Mouse (Mus musculus) stomach, postnatal 0 days (tissue): ENCODE results near the gene Hivep2. TPM values are rescaled to one million over a fixed set of nuclear protein-coding genes. Genes with fewer than 3 reads are reported as not detected.

Experiments
- ATAC-seq: fragments of 200-750 bp; cut with Nextera tagmentation; 2 replicates; pipeline ENCODE4 v1.8.0; 2017; ENCODE audit not compliant: low FRiP score, low TSS enrichment
- DNase-seq: peaks from one replicate; pipeline ENCODE4 v3.0.0-alpha.2; 2016; ENCODE audit warnings: low spot score
- H3K27ac ChIP-seq: fragments of 300-500 bp; sonication (generic); replicated peaks from 2 replicates; pipeline ENCODE4 v1.5.1; 2014; ENCODE audit warnings: mild to moderate bottlenecking, control low read depth
- H3K27me3 ChIP-seq: fragments of 300-500 bp; sonication (generic); 2 replicates; pipeline ENCODE4 v1.6.1; 2014; ENCODE audit warnings: low read length; ENCODE audit not compliant: control insufficient read depth, insufficient read depth
- H3K36me3 ChIP-seq: fragments of 300-500 bp; sonication (generic); 2 replicates; pipeline ENCODE4 v1.6.1; 2014; ENCODE audit warnings: low read length, mixed read lengths; ENCODE audit not compliant: control insufficient read depth, insufficient read depth
- H3K4me1 ChIP-seq: fragments of 300-500 bp; sonication (generic); replicated peaks from 2 replicates; pipeline ENCODE4 v1.6.1; 2014; ENCODE audit warnings: antibody characterized with exemption; ENCODE audit not compliant: control insufficient read depth, insufficient read depth
- H3K4me2 ChIP-seq: fragments of 300-500 bp; sonication (generic); replicated peaks from 2 replicates; pipeline ENCODE4 v1.6.1; 2014; ENCODE audit warnings: low read depth, mild to moderate bottlenecking, control low read depth, moderate library complexity
- H3K4me3 ChIP-seq: fragments of 300-500 bp; sonication (generic); 2 replicates; pipeline ENCODE4 v1.5.1; 2014; ENCODE audit warnings: low read depth, low read length, control low read depth
- H3K9ac ChIP-seq: fragments of 300-500 bp; sonication (generic); 2 replicates; pipeline ENCODE4 v1.6.1; 2014; ENCODE audit warnings: mild to moderate bottlenecking, low read length, control low read depth, mixed read lengths
- H3K9me3 ChIP-seq: fragments of 300-500 bp; sonication (generic); 2 replicates; pipeline ENCODE4 v1.6.1; 2016; ENCODE audit warnings: low read length; ENCODE audit not compliant: control insufficient read depth
- CTCF ChIP-seq: IDR thresholded peaks from 2 replicates; pipeline ENCODE4 v1.5.1; 2016; ENCODE audit warnings: antibody characterized with exemption, low read depth, mild to moderate bottlenecking, moderate library complexity
- EP300 ChIP-seq: optimal IDR thresholded peaks from 2 replicates; pipeline ENCODE3; 2016; ENCODE audit warnings: antibody characterized with exemption
- WGBS: fragments of 180-500 bp; shearing (Covaris S2); extraction: QIAGEN DNeasy Blood & Tissue Kit; methylation state at CpG from one replicate; pipeline ENCODE4 v1.1.7; 2014; 5-methylcytosine and 5-hydroxymethylcytosine counted together
- polyA plus RNA-seq: library from polyadenylated mRNA; unstranded; fragments of >200 nt; fragmentation: Nextera tagmentation; extraction: Ambion mirVana; gene quantifications from 2 replicates; pipeline ENCODE4 v1.2.1, GENCODE M21; 2015

The Hivep2 gene
- polyA plus RNA-seq, 1 experiment from 2014 or later, result 3.1 TPM

DNA sequence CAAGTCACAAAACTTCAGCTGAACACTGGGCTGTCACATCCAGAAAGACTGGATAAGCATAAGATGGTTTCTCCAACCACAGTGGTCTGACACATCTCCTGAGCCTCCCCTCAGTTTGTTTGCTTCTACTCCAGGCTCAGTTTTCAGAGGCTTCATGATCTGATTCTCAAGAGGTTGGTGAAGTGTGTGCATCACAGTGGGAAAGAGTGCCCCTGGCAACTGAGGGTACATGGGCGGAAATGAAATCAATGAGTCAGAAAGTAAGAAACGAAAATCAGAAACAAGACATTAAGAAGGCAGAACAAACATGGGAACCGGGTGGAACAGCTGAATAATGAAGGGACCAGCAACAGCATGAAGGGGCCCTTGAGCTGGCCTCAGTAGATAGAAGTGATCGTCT, 31.5 kb downstream of the Hivep2 start:
- Histone ChIP-seq H3K9me3 (no peaks in the 10 kb centered on the region), H3K9ac (no peak overlapping the region), H3K27ac (no peak overlapping the region), H3K4me3 (no peak overlapping the region), H3K36me3 (no peaks in the 10 kb centered on the region), H3K27me3 (no peaks in the 10 kb centered on the region), H3K4me2 (no peak overlapping the region), H3K4me1 (no peaks in the 10 kb centered on the region)
- WGBS, result 80% methylated on average over 4 of the region's 4 CpGs
- TF ChIP-seq CTCF, result no peak
- TF ChIP-seq EP300, result no peak
- DNase-seq, result no peak
- ATAC-seq, result no peak

DNA sequence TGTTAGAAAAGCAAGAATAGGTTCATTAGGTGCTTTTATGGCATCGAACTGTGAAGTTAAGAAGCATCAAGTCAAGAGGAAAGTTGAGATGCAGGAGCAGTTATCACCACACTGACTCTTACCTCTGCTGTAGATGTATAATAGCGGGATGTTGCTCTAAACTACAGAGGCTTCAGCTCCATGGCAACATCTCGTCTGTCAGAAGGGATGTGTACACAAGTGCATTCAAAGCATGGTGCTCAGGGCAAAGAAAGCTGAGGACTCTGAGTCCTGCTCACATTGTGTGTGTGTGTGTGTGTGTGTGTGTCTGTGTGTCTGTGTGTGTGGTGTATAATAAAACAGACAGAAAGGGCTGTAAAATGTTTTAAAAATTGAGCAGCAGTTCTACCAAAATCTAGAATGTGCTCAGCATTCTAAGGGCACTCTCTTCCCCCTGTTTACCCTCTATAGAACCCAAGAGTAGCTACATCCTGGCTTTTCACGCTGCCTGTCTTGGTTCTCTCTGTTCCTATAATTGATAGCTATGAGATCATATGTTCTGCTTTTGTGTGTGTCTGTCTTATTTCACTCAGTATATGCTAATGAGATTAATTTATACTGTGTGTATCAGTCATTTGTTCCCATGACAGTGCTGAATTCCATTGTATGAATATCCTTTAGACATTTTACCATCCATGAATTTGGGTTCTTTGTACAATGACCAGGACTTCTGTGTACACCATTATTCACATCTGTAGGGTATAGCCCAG, 39.1 kb downstream of the Hivep2 start:
- no peak for ATAC-seq

DNA sequence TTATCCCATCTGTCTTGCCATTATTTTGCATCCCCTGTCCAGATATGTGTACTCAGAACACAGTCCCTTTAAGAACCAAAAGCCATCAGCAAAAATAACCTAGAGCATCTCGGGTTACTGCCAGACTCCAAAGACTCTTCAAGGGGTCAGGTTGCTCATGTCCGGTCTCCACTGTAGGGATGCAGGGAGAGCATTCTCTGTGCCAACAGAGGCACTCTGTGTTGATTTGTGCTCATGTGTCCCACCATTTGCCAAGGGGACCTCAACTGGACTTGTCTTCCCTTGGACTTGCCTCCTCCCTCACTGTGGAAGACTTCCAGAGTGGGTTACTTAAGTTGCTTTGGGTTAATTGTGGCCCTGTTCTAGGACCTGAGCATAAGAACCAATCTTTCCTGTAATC, 43.8 kb downstream of the Hivep2 start:
- no peaks in the 10 kb centered on the region for H3K36me3 ChIP-seq
- no peak for ATAC-seq
- no peak overlapping the region for H3K9ac ChIP-seq
- H3K9me3 ChIP-seq, result no peaks in the 10 kb centered on the region
- H3K4me1 ChIP-seq, result no peaks in the 10 kb centered on the region
- no peak overlapping the region for H3K27ac ChIP-seq
- 77% methylated on average over 2 of the region's 2 CpGs for WGBS
- DNase-seq, result no peak
- no peak overlapping the region for H3K4me3 ChIP-seq
- TF ChIP-seq EP300 (no peak), CTCF (no peak)
- no peaks in the 10 kb centered on the region for H3K27me3 ChIP-seq
- H3K4me2 ChIP-seq, result no peak overlapping the region

More for the DNA sequence above, 39.1 kb downstream of the Hivep2 start:
- Histone ChIP-seq H3K4me1 (no peaks in the 10 kb centered on the region), H3K4me2 (no peak overlapping the region), H3K9me3 (no peaks in the 10 kb centered on the region), H3K9ac (no peak overlapping the region), H3K36me3 (no peaks in the 10 kb centered on the region), H3K27me3 (no peaks in the 10 kb centered on the region), H3K4me3 (no peak overlapping the region), H3K27ac (no peak overlapping the region)
- 56% methylated on average over 4 of the region's 4 CpGs for WGBS
- TF ChIP-seq EP300, result no peak
- no peak for TF ChIP-seq CTCF
- DNase-seq, result no peak

DNA sequence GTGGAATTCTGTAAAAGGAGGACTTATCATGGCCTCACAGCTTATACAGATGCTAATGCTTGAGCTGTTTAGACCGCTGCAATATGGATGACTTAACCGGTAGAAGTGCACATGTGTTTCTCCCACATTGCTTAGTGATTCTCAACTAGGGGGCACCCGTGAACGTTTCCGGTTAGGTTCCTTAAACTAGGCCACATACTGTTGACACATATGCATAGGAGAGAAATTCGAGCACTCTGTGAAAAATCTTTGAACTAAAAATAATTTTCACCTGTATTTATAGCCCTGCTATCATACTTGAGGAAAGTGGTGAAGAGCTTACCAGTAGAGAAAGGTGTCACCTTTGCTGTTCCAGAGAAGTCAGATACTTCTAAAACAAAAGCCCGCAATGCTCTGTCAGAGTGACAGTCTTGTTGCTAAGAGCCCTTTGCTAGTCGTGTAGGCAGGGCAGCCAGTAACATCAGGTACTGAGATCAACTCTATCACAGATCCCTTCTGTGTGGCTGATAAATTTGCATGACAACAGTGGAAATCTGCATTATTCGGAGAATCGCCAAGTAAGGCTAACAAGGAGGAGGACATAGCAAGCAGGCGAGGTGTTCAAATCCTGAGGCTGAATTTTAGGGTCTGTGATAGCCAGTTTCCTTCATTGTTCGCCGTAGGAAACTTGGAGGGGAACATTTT, 50.6 kb downstream of the Hivep2 start:
- H3K4me1 ChIP-seq, result 0 out of 2 replicates have a peak, but pooled peaks cover 3% of the 10 kb centered on the region
- H3K9ac ChIP-seq, result no peak overlapping the region
- no peak overlapping the region for H3K4me2 ChIP-seq
- H3K27me3 ChIP-seq, result no peaks in the 10 kb centered on the region
- 72% methylated on average over 13 of the region's 13 CpGs for WGBS
- TF ChIP-seq CTCF, result peak; percentile 14; the same call in 1 of the 2 replicates
- TF ChIP-seq EP300, result no peak
- H3K27ac ChIP-seq, result no peak overlapping the region
- ATAC-seq (no peak), DNase-seq (no peak)
- no peaks in the 10 kb centered on the region for H3K9me3 ChIP-seq
- no peaks in the 10 kb centered on the region for H3K36me3 ChIP-seq
- no peak overlapping the region for H3K4me3 ChIP-seq

DNA sequence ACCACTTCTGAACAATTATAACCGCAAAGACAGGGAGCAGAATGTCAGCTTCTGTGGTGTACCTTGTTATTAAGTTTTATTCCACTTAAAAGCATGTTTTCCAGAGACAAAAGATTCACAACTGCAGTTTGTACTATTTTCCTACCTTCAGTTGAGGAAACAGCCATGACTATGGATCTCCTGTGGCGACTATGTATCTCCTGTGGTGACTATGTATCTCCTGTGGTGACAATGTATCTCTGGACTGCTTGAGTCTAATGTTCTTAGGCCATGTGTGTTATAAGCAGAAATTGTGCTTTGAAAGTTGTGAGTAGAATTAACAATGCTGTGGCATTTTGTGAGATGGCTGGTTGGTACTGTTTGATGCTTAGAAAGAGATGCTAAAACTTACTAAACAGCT, 51.5 kb downstream of the Hivep2 start:
- H3K9me3 ChIP-seq, result no peaks in the 10 kb centered on the region
- no peak overlapping the region for H3K9ac ChIP-seq
- H3K36me3 ChIP-seq, result no peaks in the 10 kb centered on the region
- ATAC-seq (no peak), DNase-seq (no peak)
- H3K4me2 ChIP-seq, result no peak overlapping the region
- no peak for TF ChIP-seq CTCF
- TF ChIP-seq EP300, result no peak
- peak overlapping the region; percentile 53; the same call in 1 of the 2 replicates for H3K27ac ChIP-seq
- H3K27me3 ChIP-seq, result no peaks in the 10 kb centered on the region
- 0 out of 2 replicates have a peak, but pooled peaks cover 3% of the 10 kb centered on the region for H3K4me1 ChIP-seq
- no peak overlapping the region for H3K4me3 ChIP-seq
- WGBS, result 75% methylated on average over 2 of the region's 2 CpGs

DNA sequence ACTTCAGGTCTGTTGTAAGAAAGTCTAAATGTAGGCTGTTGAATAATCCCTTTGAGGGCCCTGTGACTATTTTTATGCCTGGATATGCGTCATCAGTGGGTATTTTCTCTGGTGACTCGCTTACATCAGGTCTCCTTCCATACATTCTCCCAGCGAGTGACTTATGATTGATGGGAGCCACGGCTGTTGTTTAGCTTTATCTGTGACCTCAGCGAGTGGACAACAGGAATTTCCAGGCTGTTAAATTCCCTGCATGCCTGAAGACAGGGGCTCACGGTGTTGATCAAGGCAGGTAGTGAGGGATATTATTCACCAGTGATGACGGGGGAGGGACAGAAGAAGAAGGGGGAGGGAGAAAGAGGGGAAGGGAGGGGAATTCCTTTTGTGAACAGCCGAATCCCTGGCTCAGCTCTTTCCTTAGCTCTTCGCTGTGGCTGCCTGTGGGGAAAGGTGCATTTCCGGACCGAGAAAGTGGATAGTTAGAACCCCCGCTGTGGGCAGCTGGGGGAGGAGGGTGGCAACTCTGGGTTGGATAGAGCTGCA, 52.0 kb downstream of the Hivep2 start:
- 3% methylated on average over 12 of the region's 12 CpGs for WGBS
- H3K4me3 ChIP-seq, result peak overlapping the region; percentile 20
- H3K9ac ChIP-seq, result no peak overlapping the region
- TF ChIP-seq EP300, result no peak
- TF ChIP-seq CTCF, result no peak
- H3K36me3 ChIP-seq, result no peaks in the 10 kb centered on the region
- DNase-seq, result peak; percentile 33
- H3K4me2 ChIP-seq, result peak overlapping the region; percentile 52
- H3K27me3 ChIP-seq, result no peaks in the 10 kb centered on the region
- H3K4me1 ChIP-seq, result 0 out of 2 replicates have a peak, but pooled peaks cover 3% of the 10 kb centered on the region
- H3K27ac ChIP-seq, result peak overlapping the region; percentile 53; the same call in 1 of the 2 replicates
- ATAC-seq, result peak; percentile 85
- H3K9me3 ChIP-seq, result no peaks in the 10 kb centered on the region
